Mouse (Mus musculus) left cerebral cortex, adult 6 months (tissue): ENCODE measurements around the gene Crybb1. TPM values are rescaled to one million over a fixed set of nuclear protein-coding genes. Genes with fewer than 3 reads are reported as not detected.

Source experiments
- long read RNA-seq, 2 experiments: library from polyadenylated mRNA; unstranded; transcript quantifications; one replicate each; pipeline ENCODE4 v2.0.0; 2019 to 2020
- polyA plus RNA-seq: library from polyadenylated mRNA; unstranded; fragments of <200 nt; fragmentation: Nextera tagmentation; gene quantifications from 2 replicates; pipeline ENCODE4 v1.2.3, GENCODE M21; 2021

Gene Crybb1
- polyA plus RNA-seq, result 12.4 and 14.7 TPM in 2 replicates
- long read RNA-seq, experiment 1, partial matches to known transcripts, result 0 of 4 reads
- long read RNA-seq, experiment 1, other reads (novel, unspliced or antisense), result 0 of 4 reads
- long read RNA-seq, experiment 2, transcript Crybb1-201 (6 exons, 882 nt), result major isoform, 9 of 9 reads
- long read RNA-seq, experiment 2, partial matches to known transcripts, result 0 of 9 reads
- long read RNA-seq, experiment 2, other reads (novel, unspliced or antisense), result 0 of 9 reads

DNA sequence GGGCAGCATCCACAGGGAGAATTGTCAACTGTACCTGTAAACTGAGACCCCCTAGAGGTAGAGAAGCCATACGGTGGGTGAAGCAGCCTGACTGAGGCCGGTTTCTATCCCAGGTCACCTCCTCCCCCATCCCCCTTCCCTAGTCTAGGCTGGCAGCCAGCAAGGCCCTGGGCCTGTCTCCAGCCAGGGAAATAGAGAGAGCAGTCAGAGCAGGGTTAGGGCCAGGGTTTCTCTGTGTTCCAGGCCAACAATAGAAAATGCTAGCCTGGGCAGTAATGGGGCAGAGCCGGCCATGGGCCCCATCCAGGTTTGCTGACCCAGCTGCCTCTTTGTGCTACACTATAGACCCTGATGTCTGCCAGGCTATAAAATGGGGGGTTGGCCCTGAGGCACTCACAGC lies at the start of gene Crybb1:
Crybb1 (plus strand) TSS at position 390 of the 400 bp plus-strand sequence.

GRCm38 (mm10) chr5:112252400-112252799 lies 3.2 kb upstream of the Crybb1 start, which contains the start of gene Cryba4:
Gene Cryba4, minus strand, starts transcription at chr5:112252518.

GRCm38 (mm10) chr5:112276267-112276873 lies 20.8 kb downstream of the Crybb1 start, which contains the start of gene Tpst2:
Gene Tpst2, plus strand, starts transcription at chr5:112276691.

Other genes with a start within 250 kb of the Crybb1 start
- gene Cryba4, start 3.3 kb upstream of the Crybb1 start, polyA plus RNA-seq, result 4.2 and 5.5 TPM in 2 replicates
- 54.3 and 63.0 TPM in 2 replicates for gene Tpst2, start 20.9 kb downstream of the Crybb1 start, polyA plus RNA-seq
- 17.1 and 18.7 TPM in 2 replicates for gene Tfip11, start 70.5 kb downstream of the Crybb1 start, polyA plus RNA-seq
- gene Srrd, start 87.2 kb downstream of the Crybb1 start, polyA plus RNA-seq, result 5.6 and 41.5 TPM in 2 replicates
- gene Hps4, start 87.3 kb downstream of the Crybb1 start, polyA plus RNA-seq, result 9.6 and 13.0 TPM in 2 replicates
- gene Gm6583, start 100.2 kb downstream of the Crybb1 start, polyA plus RNA-seq, result not detected in 2 replicates
- 47.1 and 92.3 TPM in 2 replicates for gene Asphd2, start 139.1 kb downstream of the Crybb1 start, polyA plus RNA-seq
- not detected in 2 replicates for gene Gm6588, start 193.6 kb downstream of the Crybb1 start, polyA plus RNA-seq